Mouse (Mus musculus) T-cell, adult 66 days (primary cell): Measurements from ENCODE around the gene Thoc6. TPM values are rescaled to one million over a fixed set of nuclear protein-coding genes. Genes with fewer than 3 reads are reported as not detected.

ENCODE experiments used
- total RNA-seq, 2 experiments: library from RNA; stranded (reverse); gene quantifications; 3 replicates in 1 of 2; 4 replicates in 1 of 2; pipeline ENCODE4 v1.2.4; 2023

Gene Thoc6
- 10 to 100 TPM; 18.6 to 19.2 TPM for total RNA-seq

GRCm38 (mm10) chr17:23673424-23674073, at the start of gene Thoc6, which contains the start of gene Hcfc1r1:
TSS of gene Thoc6 (minus strand) at chr17:23673882.
TSS of gene Hcfc1r1 (plus strand) at chr17:23673596.

GRCm38 (mm10) chr17:23722376-23723125, 48.9 kb upstream of the Thoc6 start, which contains the start of gene 1520401A03Rik:
TSS of gene 1520401A03Rik (minus strand) at chr17:23722783.

GRCm38 (mm10) chr17:23683856-23684672, 10.4 kb upstream of the Thoc6 start, which contains the start of gene Cldn9:
TSS of gene Cldn9 (minus strand) at chr17:23684026.

GRCm38 (mm10) chr17:23679127-23679835, 5.6 kb upstream of the Thoc6 start, which contains the start of gene Cldn6:
TSS of gene Cldn6 (plus strand) at chr17:23679249.

GRCm38 (mm10) chr17:23677236-23677679, 3.6 kb upstream of the Thoc6 start, which contains the start of gene Tnfrsf12a:
TSS of gene Tnfrsf12a (minus strand) at chr17:23677468.

GRCm38 (mm10) chr17:23660117-23660875, 13.4 kb downstream of the Thoc6 start, which contains the start of gene Bicdl2:
TSS of gene Bicdl2 (plus strand) at chr17:23660506.

GRCm38 (mm10) chr17:23644613-23645495, 28.8 kb downstream of the Thoc6 start, which contains the start of gene Mmp25:
TSS of gene Mmp25 (minus strand) at chr17:23645277.

Other genes starting within 250 kb of the Thoc6 start
- not detected for gene Vmn2r117, start 194.2 kb downstream of the Thoc6 start, total RNA-seq
- gene Zfp213, start 109.6 kb downstream of the Thoc6 start, total RNA-seq: 10 to 100 TPM; 10.0 to 11.4 TPM
- not detected for gene Zfp13, start 74.4 kb downstream of the Thoc6 start, total RNA-seq
- not detected for gene Zscan10, start 73.0 kb downstream of the Thoc6 start, total RNA-seq
- gene Mmp25, start 28.6 kb downstream of the Thoc6 start, total RNA-seq: 1 to 10 TPM in 1 of 2 experiments, under 1 TPM in 1; 0.47 to 1.0 TPM
- not detected for gene Bicdl2, start 13.4 kb downstream of the Thoc6 start, total RNA-seq
- 10 to 100 TPM; 34.9 to 35.2 TPM for gene Hcfc1r1, start 286 bp downstream of the Thoc6 start, total RNA-seq
- 10 to 100 TPM; 24.3 to 27.1 TPM for gene Tnfrsf12a, start 3.6 kb upstream of the Thoc6 start, total RNA-seq
- not detected for gene Cldn6, start 5.4 kb upstream of the Thoc6 start, total RNA-seq
- gene Cldn9, start 10.1 kb upstream of the Thoc6 start, total RNA-seq: not detected
- gene 1520401A03Rik, start 48.9 kb upstream of the Thoc6 start, total RNA-seq: not detected
- 10 to 100 TPM; 35.4 to 36.1 TPM for gene Pkmyt1, start 52.5 kb upstream of the Thoc6 start, total RNA-seq
- gene Paqr4, start 67.0 kb upstream of the Thoc6 start, total RNA-seq: 1 to 10 TPM; 2.5 to 6.1 TPM
- 1 to 10 TPM; 2.6 to 2.9 TPM for gene Kremen2, start 72.0 kb upstream of the Thoc6 start, total RNA-seq
- 10 to 100 TPM; 29.1 to 32.6 TPM for gene Flywch1, start 97.7 kb upstream of the Thoc6 start, total RNA-seq
- under 1 TPM in 1 of 2 experiments, not detected in 1; 0.89 TPM for gene Flywch2, start 112.2 kb upstream of the Thoc6 start, total RNA-seq
- gene Srrm2, start 116.7 kb upstream of the Thoc6 start, total RNA-seq: 1,000 to 10,000 TPM; 1,478 to 1,622 TPM
- 100 to 1,000 TPM; 205 to 212 TPM for gene Elob, start 155.3 kb upstream of the Thoc6 start, total RNA-seq
- not detected for gene Prss33, start 162.2 kb upstream of the Thoc6 start, total RNA-seq
- gene Prss32, start 170.0 kb upstream of the Thoc6 start, total RNA-seq: not detected
- 1 to 10 TPM; 1.0 to 1.2 TPM for gene Prss41, start 170.3 kb upstream of the Thoc6 start, total RNA-seq
- not detected for gene Prss21, start 194.2 kb upstream of the Thoc6 start, total RNA-seq
- gene Dcpp1, start 207.0 kb upstream of the Thoc6 start, total RNA-seq: not detected
- not detected for gene Dcpp2, start 207.0 kb upstream of the Thoc6 start, total RNA-seq
- not detected for gene Dcpp3, start 243.6 kb upstream of the Thoc6 start, total RNA-seq